Mouse (Mus musculus) kidney, postnatal 25 days (tissue): Measurements from ENCODE around the gene Stk36.

ENCODE experiments used
- DNase-seq, 2 experiments: peaks; one replicate each; pipeline ENCODE4 v3.0.0; 2021; ENCODE audit warnings: mixed read lengths in 2 of 2

Gene Stk36

DNA sequence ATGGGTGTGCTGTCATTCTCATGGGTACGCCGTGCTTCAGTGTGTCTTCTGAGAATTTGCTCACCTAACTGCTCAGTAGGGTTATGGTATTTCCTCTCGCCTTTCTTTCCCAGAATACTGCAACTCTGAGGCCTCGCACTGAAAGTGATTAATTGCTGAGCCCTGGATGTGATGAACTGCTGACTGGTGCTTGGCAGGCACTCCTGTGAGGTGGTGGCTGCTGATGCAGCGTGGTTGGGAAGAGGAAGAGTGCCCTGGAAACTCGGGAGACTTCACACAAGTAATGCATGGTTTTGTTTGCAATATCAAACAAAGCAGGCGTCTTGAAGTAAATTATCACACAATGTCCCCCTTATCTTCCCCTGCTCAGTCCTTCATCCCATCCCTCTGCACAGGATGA, 71.5 kb downstream of the Stk36 start:
- peak; percentile 23 to 52 for DNase-seq

DNA sequence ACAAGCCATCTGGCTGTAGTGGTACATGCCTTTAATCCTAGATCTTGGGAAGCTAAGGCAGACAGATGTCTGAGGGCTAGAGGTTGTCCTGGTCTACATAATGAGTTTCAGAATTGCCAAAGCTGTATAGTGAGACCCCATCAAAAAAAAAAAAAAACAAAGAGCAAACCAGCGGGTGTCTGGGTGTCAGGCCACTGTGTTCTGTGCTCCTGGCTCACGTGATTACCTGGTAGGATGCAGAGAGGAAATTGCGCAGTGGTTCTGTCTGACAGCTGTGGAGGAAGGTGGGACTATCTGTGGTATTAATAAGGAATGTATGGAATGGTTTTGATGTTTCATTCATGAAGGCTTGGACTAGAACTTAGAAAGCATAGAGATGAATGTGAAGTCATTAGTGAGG, 75.6 kb downstream of the Stk36 start:
- DNase-seq = no peak

DNA sequence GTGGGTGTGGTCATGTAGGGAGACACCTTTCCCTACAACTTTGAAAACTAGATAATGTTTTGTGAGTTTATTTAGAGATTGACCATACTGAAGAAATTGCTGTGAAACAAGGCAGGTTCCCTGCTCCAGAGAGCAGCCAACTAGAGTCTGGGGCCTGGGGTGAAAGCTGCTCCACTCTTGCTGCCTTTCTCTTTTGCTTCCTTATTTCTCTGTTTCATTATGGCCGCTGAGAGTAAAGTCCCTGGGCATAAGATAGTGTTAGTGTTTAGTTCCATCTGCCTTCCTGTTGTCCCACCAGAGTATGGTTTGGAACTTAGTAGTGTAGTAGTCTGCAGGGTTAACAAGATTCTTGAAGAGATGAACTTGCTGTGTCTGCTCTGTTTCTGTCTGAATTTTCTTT, 76.6 kb downstream of the Stk36 start:
- DNase-seq = no peak
